Mouse (Mus musculus): ENCODE results near the gene Fam184a. TPM values are rescaled to one million over a fixed set of nuclear protein-coding genes. Genes with fewer than 3 reads are reported as not detected.
A peak's percentile ranks its signal among the peaks of the same experiment; 100 is the strongest.
"Not testable (repeated sequence)": the region's sequence is repeated elsewhere in the genome, so short reads cannot be mapped to it uniquely, and the experiment has no call there.

Gene Fam184a
- total and polyA plus RNA-seq, 3 experiments: not detected

- TF ChIP-seq POLR2AphosphoS5 (IDR thresholded peaks at IDR 0.05; ENCODE audit: insufficient replicate concordance, low read depth, low read length) (no peak), CTCF (IDR thresholded peaks at IDR 0.05; ENCODE audit: low read depth, low read length) (no peak), GATA1 (IDR thresholded peaks at IDR 0.05; ENCODE audit: borderline replicate concordance, low read length) (no peak), GATA2 (IDR thresholded peaks at IDR 0.05; ENCODE audit: borderline replicate concordance, low read depth, low read length) (no peak), TAL1 (conservative IDR thresholded peaks at IDR 0.05; ENCODE audit: low read depth, low read length) (no peak)
- no peaks in the 10 kb centered on the region for H3K9me3 ChIP-seq (replicated peaks)
- no peaks in the 10 kb centered on the region for H3K27me3 ChIP-seq (ENCODE audit: insufficient read depth, low read length)
- no peaks in the 10 kb centered on the region for H3K4me1 ChIP-seq (ENCODE audit: insufficient read depth, low read depth, low read length)
- H3K4me3 ChIP-seq (ENCODE audit: low read depth, low read length): no peak overlapping the region
- DNase-seq (ENCODE audit: low spot score) (no peak), ATAC-seq (ENCODE audit: extremely low read depth, insufficient number of reproducible peaks, low FRiP score, poor library complexity, severe bottlenecking) (no peak)
- H3K36me3 ChIP-seq (replicated peaks): no peaks in the 10 kb centered on the region
Observed at GRCm38 (mm10) chr10:53641507-53641906, 109.4 kb downstream of the Fam184a start.

- Histone ChIP-seq H3K27me3 (ENCODE audit: insufficient read depth, low read length) (no peaks in the 10 kb centered on the region), H3K9me3 (replicated peaks) (no peaks in the 10 kb centered on the region), H3K4me3 (ENCODE audit: low read depth, low read length) (no peak overlapping the region), H3K4me1 (ENCODE audit: insufficient read depth, low read depth, low read length) (no peaks in the 10 kb centered on the region), H3K36me3 (replicated peaks) (no peaks in the 10 kb centered on the region)
- ATAC-seq (ENCODE audit: extremely low read depth, insufficient number of reproducible peaks, low FRiP score, poor library complexity, severe bottlenecking) (no peak), DNase-seq (ENCODE audit: low spot score) (no peak)
- TF ChIP-seq CTCF (IDR thresholded peaks at IDR 0.05; ENCODE audit: low read depth, low read length) (no peak), GATA1 (IDR thresholded peaks at IDR 0.05; ENCODE audit: borderline replicate concordance, low read length) (no peak), GATA2 (IDR thresholded peaks at IDR 0.05; ENCODE audit: borderline replicate concordance, low read depth, low read length) (no peak), TAL1 (conservative IDR thresholded peaks at IDR 0.05; ENCODE audit: low read depth, low read length) (no peak), POLR2AphosphoS5 (IDR thresholded peaks at IDR 0.05; ENCODE audit: insufficient replicate concordance, low read depth, low read length) (no peak)
Observed at GRCm38 (mm10) chr10:53635246-53635971, 115.5 kb downstream of the Fam184a start.

GRCm38 (mm10) chr10:53634160-53634559 lies 116.8 kb downstream of the Fam184a start:
- TF ChIP-seq POLR2AphosphoS5 (IDR thresholded peaks at IDR 0.05; ENCODE audit: insufficient replicate concordance, low read depth, low read length): no peak
- TF ChIP-seq GATA1 (IDR thresholded peaks at IDR 0.05; ENCODE audit: borderline replicate concordance, low read length): no peak
- no peak for TF ChIP-seq GATA2 (IDR thresholded peaks at IDR 0.05; ENCODE audit: borderline replicate concordance, low read depth, low read length)
- H3K36me3 ChIP-seq (replicated peaks): no peaks in the 10 kb centered on the region
- no peaks in the 10 kb centered on the region for H3K4me1 ChIP-seq (ENCODE audit: insufficient read depth, low read depth, low read length)
- no peak overlapping the region for H3K4me3 ChIP-seq (ENCODE audit: low read depth, low read length)
- H3K9me3 ChIP-seq (replicated peaks): no peaks in the 10 kb centered on the region
- ATAC-seq (ENCODE audit: extremely low read depth, insufficient number of reproducible peaks, low FRiP score, poor library complexity, severe bottlenecking): no peak
- H3K27me3 ChIP-seq (ENCODE audit: insufficient read depth, low read length): no peaks in the 10 kb centered on the region
- no peak for DNase-seq (ENCODE audit: low spot score)

- H3K4me3 ChIP-seq (ENCODE audit: low read depth, low read length): peak within 1 kb of the TSS; percentile 80
Observed at GRCm38 (mm10) chr10:53630339-53630738, 120.6 kb downstream of the Fam184a start, which contains the start of gene Mcm9. Gene Mcm9 (minus strand): TSS chr10:53630439.

GRCm38 (mm10) chr10:53629918-53630250 lies 121.0 kb downstream of the Fam184a start:
- Histone ChIP-seq H3K4me1 (ENCODE audit: insufficient read depth, low read depth, low read length) (peaks cover 3% of the 10 kb centered on the region; the same call in 1 of the 2 replicates), H3K4me3 (ENCODE audit: low read depth, low read length) (peak overlapping the region; percentile 80), H3K27me3 (ENCODE audit: insufficient read depth, low read length) (no peaks in the 10 kb centered on the region), H3K36me3 (replicated peaks) (peaks cover 16% of the 10 kb centered on the region), H3K9me3 (replicated peaks) (no peaks in the 10 kb centered on the region)
- peak; percentile 95 for ATAC-seq (ENCODE audit: extremely low read depth, insufficient number of reproducible peaks, low FRiP score, poor library complexity, severe bottlenecking)
- TF ChIP-seq TAL1 (conservative IDR thresholded peaks at IDR 0.05; ENCODE audit: low read depth, low read length): no peak
- no peak for TF ChIP-seq GATA2 (IDR thresholded peaks at IDR 0.05; ENCODE audit: borderline replicate concordance, low read depth, low read length)
- no peak for TF ChIP-seq POLR2AphosphoS5 (IDR thresholded peaks at IDR 0.05; ENCODE audit: insufficient replicate concordance, low read depth, low read length)
- TF ChIP-seq CTCF (IDR thresholded peaks at IDR 0.05; ENCODE audit: low read depth, low read length): no peak
- no peak for TF ChIP-seq GATA1 (IDR thresholded peaks at IDR 0.05; ENCODE audit: borderline replicate concordance, low read length)
- DNase-seq (ENCODE audit: low spot score): peak; percentile 51

More at GRCm38 (mm10) chr10:53630339-53630738, 120.6 kb downstream of the Fam184a start, which contains the start of gene Mcm9:
- H3K9me3 ChIP-seq (replicated peaks); DNase-seq (ENCODE audit: low spot score); H3K4me1 ChIP-seq (ENCODE audit: insufficient read depth, low read depth, low read length); ATAC-seq (ENCODE audit: extremely low read depth, insufficient number of reproducible peaks, low FRiP score, poor library complexity, severe bottlenecking); H3K27me3 ChIP-seq (ENCODE audit: insufficient read depth, low read length): not testable (repeated sequence)
- H3K36me3 ChIP-seq (replicated peaks): peaks cover 13% of the 10 kb centered on the region

- H3K4me3 ChIP-seq (ENCODE audit: low read depth, low read length): peak overlapping the region; percentile 80
- H3K9me3 ChIP-seq (replicated peaks): no peaks in the 10 kb centered on the region
- H3K36me3 ChIP-seq (replicated peaks): peaks cover 19% of the 10 kb centered on the region
- peak; percentile 50 for ATAC-seq (ENCODE audit: extremely low read depth, insufficient number of reproducible peaks, low FRiP score, poor library complexity, severe bottlenecking)
- peak; percentile 46 for DNase-seq (ENCODE audit: low spot score)
- TF ChIP-seq TAL1 (conservative IDR thresholded peaks at IDR 0.05; ENCODE audit: low read depth, low read length): no peak
- TF ChIP-seq GATA2 (IDR thresholded peaks at IDR 0.05; ENCODE audit: borderline replicate concordance, low read depth, low read length): no peak
- H3K27me3 ChIP-seq (ENCODE audit: insufficient read depth, low read length): no peaks in the 10 kb centered on the region
- H3K4me1 ChIP-seq (ENCODE audit: insufficient read depth, low read depth, low read length): peaks cover 3% of the 10 kb centered on the region; the same call in 1 of the 2 replicates
Observed at GRCm38 (mm10) chr10:53629247-53629917, 121.5 kb downstream of the Fam184a start.

All from G1E (cell line).